Mouse (Mus musculus): ENCODE measurements at regions not wholly inside any gene's neighbourhood (a gene's known extent, or its start where the extent isn't known, plus 50 kb on each side); places are given as distances from the start of the nearest gene placed in this dataset.
"Not testable (repeated sequence)": the region's sequence is repeated elsewhere in the genome, so short reads cannot be mapped to it uniquely, and the experiment has no call there.

DNA sequence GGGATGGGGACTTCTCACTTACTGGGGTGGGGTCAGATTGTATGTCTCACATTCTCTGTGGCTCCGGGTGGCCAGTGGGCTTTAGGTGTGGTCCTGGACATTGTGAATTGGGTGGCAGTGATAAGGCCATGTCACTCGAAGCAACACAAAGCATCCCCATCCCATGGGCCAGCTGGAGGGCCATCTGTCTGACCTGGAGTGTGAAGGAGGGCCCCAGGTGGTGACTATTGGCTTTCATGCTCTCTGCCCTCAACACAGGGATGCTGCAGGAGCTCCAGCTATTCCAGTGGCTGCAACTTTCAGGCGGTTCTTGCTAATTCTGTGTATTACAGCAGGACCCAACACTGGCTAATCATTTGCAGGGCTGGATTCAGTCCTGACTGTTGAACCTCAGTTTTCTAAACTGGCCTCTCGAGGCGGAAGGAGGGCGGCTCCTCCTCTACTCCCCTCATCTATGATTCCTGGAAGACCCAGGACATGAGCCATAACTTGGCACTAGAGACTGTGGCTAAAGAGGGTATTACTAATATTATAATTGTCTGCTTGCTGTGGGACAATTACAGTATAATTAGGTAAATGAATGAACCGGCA, 64.1 kb downstream of the 9530068E07Rik start:
- no peak for DNase-seq (ENCODE audit: low spot score)
- intact Hi-C loops (cut with DNase I), result no loop called here

DNA sequence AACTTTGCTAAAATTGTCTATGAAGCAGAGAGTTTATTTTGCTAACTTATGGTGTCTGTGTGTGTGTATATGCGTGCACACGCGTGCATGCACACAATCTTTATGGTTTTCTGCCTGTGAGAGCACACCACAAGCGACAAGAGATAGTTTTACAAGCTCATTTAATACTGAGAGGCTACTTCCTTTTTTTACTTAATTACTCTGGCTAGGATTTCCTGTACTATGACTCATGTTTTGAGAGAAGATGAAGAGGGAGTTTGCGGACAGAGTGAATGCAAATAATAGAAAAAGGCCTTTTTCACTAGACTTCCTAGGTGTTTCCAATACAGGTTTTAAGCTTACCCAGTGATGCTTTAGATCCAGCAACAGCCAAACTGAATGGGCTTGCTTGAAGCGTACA, 74.9 kb downstream of the 9530068E07Rik start:
- intact Hi-C loops (cut with DNase I); DNase-seq (ENCODE audit: low spot score): not testable (repeated sequence)

- DNase-seq (ENCODE audit: low spot score); intact Hi-C loops (cut with DNase I): not testable (repeated sequence)
These were observed 83.9 kb downstream of the 9530068E07Rik start for GRCm38 (mm10) chr11:52480111-52480510.

GRCm38 (mm10) chr11:52480694-52481093, 84.5 kb downstream of the 9530068E07Rik start:
- DNase-seq (ENCODE audit: low spot score); intact Hi-C loops (cut with DNase I): not testable (repeated sequence)

GRCm38 (mm10) chr11:52483534-52483933, 87.3 kb downstream of the 9530068E07Rik start:
- intact Hi-C loops (cut with DNase I); DNase-seq (ENCODE audit: low spot score): not testable (repeated sequence)

GRCm38 (mm10) chr11:52488538-52488937, 92.3 kb downstream of the 9530068E07Rik start:
- DNase-seq (ENCODE audit: low spot score); intact Hi-C loops (cut with DNase I): not testable (repeated sequence)

GRCm38 (mm10) chr11:52493336-52493735, 97.1 kb downstream of the 9530068E07Rik start:
- intact Hi-C loops (cut with DNase I), result no loop called here

GRCm38 (mm10) chr11:52496908-52497307, 100.7 kb downstream of the 9530068E07Rik start:
- intact Hi-C loops (cut with DNase I), result no loop called here
- DNase-seq (ENCODE audit: low spot score), result no peak

More at GRCm38 (mm10) chr11:52493336-52493735, 97.1 kb downstream of the 9530068E07Rik start:
- no peak for DNase-seq (ENCODE audit: low spot score)

DNA sequence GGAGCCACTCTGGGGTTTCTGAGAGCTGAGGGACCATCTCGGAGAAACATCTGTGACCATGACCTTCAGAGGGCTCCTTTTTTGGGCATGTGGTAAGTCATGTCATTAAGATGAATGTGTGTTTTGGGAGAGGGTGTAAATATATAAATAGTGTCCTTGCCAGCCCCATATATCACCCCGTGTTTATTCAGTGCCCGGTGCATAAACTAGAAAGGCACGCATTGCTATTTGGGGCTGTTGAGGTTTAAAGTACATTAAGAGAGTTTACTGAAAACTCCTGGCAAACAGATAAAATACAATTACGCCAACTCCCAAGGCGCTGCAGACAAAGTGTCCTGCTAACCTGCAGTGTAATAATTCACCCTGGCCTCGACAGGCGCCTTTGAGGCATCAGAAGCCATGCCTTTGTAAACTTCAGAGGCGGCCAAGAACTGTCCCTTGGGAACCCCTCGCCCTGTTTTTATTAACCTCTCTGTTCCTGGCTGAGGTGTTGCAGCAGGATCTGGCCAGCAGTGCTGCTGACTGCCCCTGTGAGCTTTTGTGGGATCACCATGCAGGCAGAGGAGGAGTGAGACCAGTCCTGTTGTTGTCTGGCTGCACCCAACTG, 106.6 kb downstream of the 9530068E07Rik start:
- DNase-seq (ENCODE audit: low spot score), result no peak
- intact Hi-C loops (cut with DNase I), result no loop called here

GRCm38 (mm10) chr11:52511831-52512297, 115.6 kb downstream of the 9530068E07Rik start:
- DNase-seq (ENCODE audit: low spot score), result no peak
- intact Hi-C loops (cut with DNase I), result no loop called here

DNA sequence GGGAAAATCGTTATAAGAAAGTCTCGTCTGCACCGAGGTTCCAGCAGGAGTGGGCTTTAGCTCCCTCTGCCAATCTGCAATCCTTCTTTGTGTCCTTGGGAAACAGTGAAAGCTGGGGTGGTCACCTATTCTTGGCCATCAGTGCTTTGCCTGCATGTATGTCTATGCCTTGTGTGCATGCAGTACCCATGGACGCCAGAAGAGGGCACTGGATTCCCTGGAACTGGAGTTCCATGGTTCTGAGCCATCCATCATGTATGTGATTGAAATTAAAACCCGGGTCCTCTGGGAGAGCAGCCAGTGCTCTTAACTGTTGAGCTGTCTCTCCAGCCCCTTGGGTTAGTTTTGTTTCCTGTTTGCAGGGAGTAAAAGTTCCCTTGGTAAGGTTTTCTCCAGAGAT, 121.1 kb downstream of the 9530068E07Rik start:
- intact Hi-C loops (cut with DNase I), result no loop called here
- DNase-seq (ENCODE audit: low spot score), result no peak

- DNase-seq (ENCODE audit: low spot score), result no peak
- intact Hi-C loops (cut with DNase I), result loop anchor here (5.0 to 10.0 kb wide), 3 partner anchors 242 to 735 kb away; partner anchors contain the start of gene Fstl4
These were observed 123.6 kb downstream of the 9530068E07Rik start for GRCm38 (mm10) chr11:52519877-52520276.

DNA sequence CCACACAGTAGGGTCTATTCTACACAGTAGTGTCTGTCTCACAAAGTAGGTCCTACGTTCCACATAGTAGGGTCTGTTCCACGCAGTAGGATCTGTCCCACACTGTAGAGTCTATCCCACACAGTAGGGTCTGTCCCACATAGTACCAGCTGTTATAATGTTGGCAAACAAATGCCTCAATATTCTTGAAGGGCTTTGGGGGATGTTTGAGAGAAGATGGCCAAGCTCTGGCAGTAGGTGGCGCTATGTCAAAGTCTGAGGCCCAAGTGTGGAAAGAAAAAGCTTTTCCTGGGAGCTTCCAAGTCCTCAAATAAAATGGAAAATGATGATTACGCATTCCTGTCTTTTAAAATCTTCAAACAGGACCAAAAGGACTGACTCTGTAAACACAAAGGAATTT, 125.7 kb downstream of the 9530068E07Rik start:
- no peak for DNase-seq (ENCODE audit: low spot score)
- intact Hi-C loops (cut with DNase I), result loop anchor here (5.0 to 10.0 kb wide), 3 partner anchors 240 to 733 kb away; partner anchors contain the start of gene Fstl4

GRCm38 (mm10) chr11:52522384-52522783, 126.2 kb downstream of the 9530068E07Rik start:
- intact Hi-C loops (cut with DNase I), result loop anchor here (5.0 to 10.0 kb wide), 3 partner anchors 240 to 732 kb away; partner anchors contain the start of gene Fstl4
- no peak for DNase-seq (ENCODE audit: low spot score)

DNA sequence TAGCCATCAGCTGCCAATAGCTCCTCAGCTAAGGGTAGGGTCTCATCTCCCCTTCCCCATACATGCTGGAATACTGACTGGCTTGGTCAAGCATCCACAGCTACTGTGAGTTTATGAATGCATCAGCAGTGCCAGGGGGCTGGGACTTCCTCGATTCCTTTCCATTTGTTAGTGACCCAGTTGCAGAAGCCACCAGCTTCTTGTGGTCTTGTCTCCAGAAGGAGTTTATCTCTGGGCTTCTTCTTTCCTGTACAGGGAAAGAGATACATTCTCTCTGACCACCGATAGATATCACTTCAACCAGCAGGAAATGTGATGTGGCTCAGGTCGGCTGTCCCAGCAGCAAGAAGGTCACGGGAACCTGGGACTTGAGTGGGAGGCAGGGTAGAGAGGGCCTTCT, 127.0 kb downstream of the 9530068E07Rik start:
- no peak for DNase-seq (ENCODE audit: low spot score)
- intact Hi-C loops (cut with DNase I), result loop anchor here (5.0 to 10.0 kb wide), 3 partner anchors 239 to 732 kb away; partner anchors contain the start of gene Fstl4

- intact Hi-C loops (cut with DNase I), result loop anchor here (5.0 to 10.0 kb wide), 3 partner anchors 239 to 731 kb away; partner anchors contain the start of gene Fstl4
- DNase-seq (ENCODE audit: low spot score), result no peak
These were observed 127.4 kb downstream of the 9530068E07Rik start for GRCm38 (mm10) chr11:52523671-52524070.

GRCm38 (mm10) chr11:52525446-52525845, 129.2 kb downstream of the 9530068E07Rik start:
- intact Hi-C loops (cut with DNase I), result loop anchor here (10.0 kb wide), 1 partner anchor 729 kb away; no protein-coding TSS in a partner anchor
- no peak for DNase-seq (ENCODE audit: low spot score)

DNA sequence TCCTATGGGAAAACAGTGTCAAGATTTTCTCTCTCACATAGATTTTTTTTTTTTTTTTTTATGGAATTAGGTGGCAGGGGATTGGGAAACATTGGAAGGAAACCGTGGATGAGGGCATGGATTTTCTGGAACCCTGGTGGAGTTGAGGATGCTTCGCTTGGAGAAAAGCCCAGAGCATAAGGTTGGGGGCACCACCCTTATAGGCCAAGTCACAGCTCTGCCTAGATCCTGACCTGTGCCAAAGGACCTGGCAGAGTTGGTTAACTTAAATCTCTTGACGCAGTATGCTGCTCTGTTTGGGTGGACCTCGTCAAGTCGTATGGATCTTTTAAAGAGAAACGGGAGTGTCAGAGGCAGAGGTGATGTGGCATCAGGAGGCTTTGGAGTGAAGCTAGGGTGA, 130.1 kb downstream of the 9530068E07Rik start:
- no peak for DNase-seq (ENCODE audit: low spot score)
- intact Hi-C loops (cut with DNase I), result loop anchor here (10.0 kb wide), 1 partner anchor 728 kb away; no protein-coding TSS in a partner anchor

DNA sequence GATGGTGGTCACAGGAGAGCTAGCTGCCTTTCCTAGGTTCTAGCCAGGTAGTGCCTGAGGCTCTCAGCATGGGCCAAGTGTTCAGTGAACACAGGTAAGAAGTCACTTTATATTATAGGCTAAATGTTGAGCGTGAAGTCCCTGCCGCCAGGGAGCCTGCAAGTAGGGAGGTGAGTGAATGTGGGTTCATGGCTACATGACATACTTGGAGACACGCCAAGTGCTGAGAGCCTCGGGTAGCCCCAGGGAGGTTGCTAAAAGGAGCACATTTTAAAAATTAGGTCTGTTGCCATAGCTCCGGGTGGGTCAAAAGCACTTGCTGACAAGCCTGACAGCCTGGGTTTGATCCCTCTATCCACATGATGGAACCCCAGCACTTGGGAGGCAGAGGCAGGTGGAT, 137.2 kb downstream of the 9530068E07Rik start:
- intact Hi-C loops (cut with DNase I), result no loop called here
- DNase-seq (ENCODE audit: low spot score), result no peak

DNA sequence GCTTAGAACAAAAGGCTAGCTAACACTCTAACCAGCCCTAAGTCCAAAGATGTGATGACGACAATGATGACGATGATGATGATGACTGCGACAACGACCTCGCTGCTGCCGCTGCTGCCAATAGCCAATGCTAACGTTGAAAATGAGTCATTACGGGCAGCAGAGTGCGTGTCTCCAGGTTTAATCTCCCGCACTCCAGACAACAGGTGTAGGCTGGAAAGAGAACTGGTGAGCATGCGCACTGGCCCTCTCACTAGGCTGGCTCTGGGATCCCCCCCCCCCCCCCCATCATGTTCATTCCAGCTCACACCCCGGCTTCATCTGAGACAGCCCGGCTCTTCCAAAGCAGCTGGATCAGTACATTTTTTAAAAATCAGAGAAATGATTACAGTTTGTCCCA, 138.4 kb downstream of the 9530068E07Rik start:
- intact Hi-C loops (cut with DNase I), result no loop called here
- no peak for DNase-seq (ENCODE audit: low spot score)

DNA sequence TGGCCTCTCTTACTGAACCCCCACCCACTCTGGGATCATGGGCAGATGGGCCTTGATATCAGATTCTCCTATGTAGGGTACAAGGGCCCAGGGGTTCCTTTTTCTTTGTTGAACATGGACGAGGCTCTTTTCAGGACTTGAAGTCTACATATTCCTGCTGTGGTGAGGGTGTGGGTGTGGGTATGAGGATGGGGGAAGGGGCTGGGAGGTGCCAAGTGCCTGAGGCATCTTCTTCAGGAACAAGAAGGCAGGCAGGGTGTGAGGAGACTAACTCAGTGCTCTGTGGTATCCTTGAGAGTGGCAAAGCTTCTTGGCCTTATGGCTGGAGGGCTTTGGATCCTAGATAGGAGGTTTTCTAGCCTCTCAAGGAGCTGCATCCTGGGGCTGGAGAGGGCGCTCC, 140.0 kb downstream of the 9530068E07Rik start:
- intact Hi-C loops (cut with DNase I), result no loop called here
- DNase-seq (ENCODE audit: low spot score), result no peak
